Mouse (Mus musculus): ENCODE measurements around the gene Casp12. TPM values are rescaled to one million over a fixed set of nuclear protein-coding genes. Genes with fewer than 3 reads are reported as not detected.
"Not testable (repeated sequence)": the region's sequence is repeated elsewhere in the genome, so short reads cannot be mapped to it uniquely, and the experiment has no call there.

The Casp12 gene
- polyA plus RNA-seq, 2 experiments: 4.4 to 4.7 TPM

GRCm38 (mm10) chr9:5344090-5344489 is 1.1 kb upstream of the Casp12 start:
- no peak overlapping the region for H3K9ac ChIP-seq (ENCODE audit: low read depth, low read length, severe bottlenecking)
- H3K4me2 ChIP-seq (replicated peaks; ENCODE audit: low read depth, low read length, severe bottlenecking): no peak overlapping the region
- no peak overlapping the region for H3K4me3 ChIP-seq (replicated peaks; ENCODE audit: low read length)
- H3K27me3 ChIP-seq (ENCODE audit: control insufficient read depth, insufficient read depth, low read length): no peaks in the 10 kb centered on the region
- H3K27ac ChIP-seq (replicated peaks; ENCODE audit: low read depth, low read length): no peak overlapping the region
- DNase-seq (ENCODE audit: low spot score) (no peak), ATAC-seq (ENCODE audit: low FRiP score, low read depth) (no peak)
- 85% methylated on average over 4 of the region's 4 CpGs for WGBS
- no peak for TF ChIP-seq POLR2A (IDR thresholded peaks at IDR 0.05; ENCODE audit: borderline replicate concordance, extremely low read depth, insufficient read depth, insufficient read length)
- no peaks in the 10 kb centered on the region for H3K36me3 ChIP-seq (ENCODE audit: control insufficient read depth, insufficient read depth, low read length)
- no peaks in the 10 kb centered on the region for H3K9me3 ChIP-seq (ENCODE audit: control insufficient read depth, low read length)
- H3K4me1 ChIP-seq (ENCODE audit: control insufficient read depth, insufficient read depth, low read length): no peaks in the 10 kb centered on the region

GRCm38 (mm10) chr9:5347381-5347780 is 2.2 kb downstream of the Casp12 start:
- Histone ChIP-seq H3K27me3 (ENCODE audit: control insufficient read depth, insufficient read depth, low read length) (no peaks in the 10 kb centered on the region), H3K9me3 (ENCODE audit: control insufficient read depth, low read length) (no peaks in the 10 kb centered on the region), H3K27ac (replicated peaks; ENCODE audit: low read depth, low read length) (no peak overlapping the region), H3K36me3 (ENCODE audit: control insufficient read depth, insufficient read depth, low read length) (no peaks in the 10 kb centered on the region), H3K4me1 (ENCODE audit: control insufficient read depth, insufficient read depth, low read length) (no peaks in the 10 kb centered on the region), H3K4me2 (replicated peaks; ENCODE audit: low read depth, low read length, severe bottlenecking) (no peak overlapping the region), H3K9ac (ENCODE audit: low read depth, low read length, severe bottlenecking) (no peak overlapping the region), H3K4me3 (replicated peaks; ENCODE audit: low read length) (no peak overlapping the region)
- ATAC-seq (ENCODE audit: low FRiP score, low read depth) (no peak), DNase-seq (ENCODE audit: low spot score) (no peak)
- 79% methylated on average over 4 of the region's 4 CpGs for WGBS
- no peak for TF ChIP-seq POLR2A (IDR thresholded peaks at IDR 0.05; ENCODE audit: borderline replicate concordance, extremely low read depth, insufficient read depth, insufficient read length)

GRCm38 (mm10) chr9:5353673-5354072 is 8.4 kb downstream of the Casp12 start:
- Histone ChIP-seq H3K9ac (ENCODE audit: low read depth, low read length, severe bottlenecking) (no peak overlapping the region), H3K4me1 (ENCODE audit: control insufficient read depth, insufficient read depth, low read length) (no peaks in the 10 kb centered on the region), H3K27ac (replicated peaks; ENCODE audit: low read depth, low read length) (no peak overlapping the region), H3K36me3 (ENCODE audit: control insufficient read depth, insufficient read depth, low read length) (no peaks in the 10 kb centered on the region), H3K27me3 (ENCODE audit: control insufficient read depth, insufficient read depth, low read length) (no peaks in the 10 kb centered on the region), H3K4me2 (replicated peaks; ENCODE audit: low read depth, low read length, severe bottlenecking) (no peak overlapping the region), H3K9me3 (ENCODE audit: control insufficient read depth, low read length) (no peaks in the 10 kb centered on the region), H3K4me3 (replicated peaks; ENCODE audit: low read length) (no peak overlapping the region)
- TF ChIP-seq POLR2A (IDR thresholded peaks at IDR 0.05; ENCODE audit: borderline replicate concordance, extremely low read depth, insufficient read depth, insufficient read length): no peak
- DNase-seq (ENCODE audit: low spot score) (no peak), ATAC-seq (ENCODE audit: low FRiP score, low read depth) (no peak)
- 83% methylated on average over 2 of the region's 2 CpGs for WGBS

- Histone ChIP-seq H3K9me3 (ENCODE audit: control insufficient read depth, low read length) (no peaks in the 10 kb centered on the region), H3K4me2 (replicated peaks; ENCODE audit: low read depth, low read length, severe bottlenecking) (no peak overlapping the region), H3K9ac (ENCODE audit: low read depth, low read length, severe bottlenecking) (no peak overlapping the region), H3K27ac (replicated peaks; ENCODE audit: low read depth, low read length) (no peak overlapping the region), H3K4me1 (ENCODE audit: control insufficient read depth, insufficient read depth, low read length) (no peaks in the 10 kb centered on the region), H3K4me3 (replicated peaks; ENCODE audit: low read length) (no peak overlapping the region), H3K36me3 (ENCODE audit: control insufficient read depth, insufficient read depth, low read length) (no peaks in the 10 kb centered on the region), H3K27me3 (ENCODE audit: control insufficient read depth, insufficient read depth, low read length) (no peaks in the 10 kb centered on the region)
- no peak for TF ChIP-seq POLR2A (IDR thresholded peaks at IDR 0.05; ENCODE audit: borderline replicate concordance, extremely low read depth, insufficient read depth, insufficient read length)
- ATAC-seq (ENCODE audit: low FRiP score, low read depth) (no peak), DNase-seq (ENCODE audit: low spot score) (no peak)
These were observed 11.6 kb downstream of the Casp12 start for GRCm38 (mm10) chr9:5356801-5357200.

- Histone ChIP-seq H3K4me2 (replicated peaks; ENCODE audit: low read depth, low read length, severe bottlenecking) (no peak overlapping the region), H3K4me1 (ENCODE audit: control insufficient read depth, insufficient read depth, low read length) (no peaks in the 10 kb centered on the region), H3K27me3 (ENCODE audit: control insufficient read depth, insufficient read depth, low read length) (no peaks in the 10 kb centered on the region), H3K27ac (replicated peaks; ENCODE audit: low read depth, low read length) (no peak overlapping the region), H3K9ac (ENCODE audit: low read depth, low read length, severe bottlenecking) (no peak overlapping the region), H3K36me3 (ENCODE audit: control insufficient read depth, insufficient read depth, low read length) (no peaks in the 10 kb centered on the region), H3K9me3 (ENCODE audit: control insufficient read depth, low read length) (no peaks in the 10 kb centered on the region), H3K4me3 (replicated peaks; ENCODE audit: low read length) (no peak overlapping the region)
- no peak for TF ChIP-seq POLR2A (IDR thresholded peaks at IDR 0.05; ENCODE audit: borderline replicate concordance, extremely low read depth, insufficient read depth, insufficient read length)
- DNase-seq (ENCODE audit: low spot score): no peak
- ATAC-seq (ENCODE audit: low FRiP score, low read depth): no peak
These were observed 48.3 kb downstream of the Casp12 start for GRCm38 (mm10) chr9:5393561-5393960.

- H3K4me3 ChIP-seq (replicated peaks; ENCODE audit: low read length); H3K27ac ChIP-seq (replicated peaks; ENCODE audit: low read depth, low read length); H3K27me3 ChIP-seq (ENCODE audit: control insufficient read depth, insufficient read depth, low read length); H3K9me3 ChIP-seq (ENCODE audit: control insufficient read depth, low read length); H3K36me3 ChIP-seq (ENCODE audit: control insufficient read depth, insufficient read depth, low read length); DNase-seq (ENCODE audit: low spot score); H3K9ac ChIP-seq (ENCODE audit: low read depth, low read length, severe bottlenecking); ATAC-seq (ENCODE audit: low FRiP score, low read depth); H3K4me1 ChIP-seq (ENCODE audit: control insufficient read depth, insufficient read depth, low read length); H3K4me2 ChIP-seq (replicated peaks; ENCODE audit: low read depth, low read length, severe bottlenecking): not testable (repeated sequence)
- 84% methylated on average over 5 of the region's 5 CpGs for WGBS
These were observed 50.6 kb downstream of the Casp12 start for GRCm38 (mm10) chr9:5395861-5396260.
